Mouse (Mus musculus): ENCODE data around the gene Dnah5. TPM values are rescaled to one million over a fixed set of nuclear protein-coding genes. Genes with fewer than 3 reads are reported as not detected.

Dnah5 gene
- polyA plus RNA-seq, 1 experiment from 2014 or later = 0.09 TPM

- Histone ChIP-seq H3K27ac (no peak overlapping the region), H3K36me3 (no peaks in the 10 kb centered on the region), H3K4me1 (replicated peaks) (0 out of 2 replicates have a peak, but pooled peaks cover 2% of the 10 kb centered on the region), H3K27me3 (ENCODE audit: insufficient read depth, poor library complexity, severe bottlenecking) (no peaks in the 10 kb centered on the region), H3K4me3 (no peak overlapping the region), H3K9me3 (no peaks in the 10 kb centered on the region)
- 73% methylated on average over 11 of the region's 11 CpGs for WGBS
- DNase-seq (ENCODE audit: low spot score) = no peak
Measured at GRCm38 (mm10) chr15:28188361-28189011, 15.1 kb upstream of the Dnah5 start.

DNA sequence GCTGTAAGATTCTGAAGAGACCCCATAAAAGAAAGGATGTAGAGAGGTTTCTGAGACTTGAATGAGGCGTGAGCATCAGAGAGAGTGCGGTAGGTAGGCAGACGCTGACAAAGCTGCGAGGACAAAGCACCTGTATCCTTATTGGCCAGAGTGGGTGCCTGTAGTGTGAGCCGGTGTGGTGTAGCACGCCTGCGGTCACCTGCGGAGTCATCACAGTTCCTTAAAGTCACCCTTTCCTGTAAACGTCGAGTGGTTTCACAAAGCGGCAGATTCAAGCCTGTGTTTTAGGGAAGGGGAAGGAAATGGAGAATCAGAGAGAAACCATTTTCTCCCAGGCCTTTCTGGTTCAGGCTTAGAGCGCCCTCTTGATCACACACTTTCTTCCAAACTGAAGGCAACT, 13.9 kb upstream of the Dnah5 start:
- Histone ChIP-seq H3K4me3 (no peak overlapping the region), H3K27me3 (ENCODE audit: insufficient read depth, poor library complexity, severe bottlenecking) (no peaks in the 10 kb centered on the region), H3K9me3 (no peaks in the 10 kb centered on the region), H3K27ac (no peak overlapping the region), H3K36me3 (no peaks in the 10 kb centered on the region), H3K4me1 (replicated peaks) (0 out of 2 replicates have a peak, but pooled peaks cover 2% of the 10 kb centered on the region)
- 43% methylated on average over 12 of the region's 12 CpGs for WGBS
- DNase-seq (ENCODE audit: low spot score) = peak; percentile 3

GRCm38 (mm10) chr15:28198609-28199008, 4.9 kb upstream of the Dnah5 start:
- no peak for DNase-seq (ENCODE audit: low spot score)
- whole genome bisulfite sequencing = 68% methylated on average over 4 of the region's 4 CpGs
- H3K27ac ChIP-seq = no peak overlapping the region
- no peaks in the 10 kb centered on the region for H3K27me3 ChIP-seq (ENCODE audit: insufficient read depth, poor library complexity, severe bottlenecking)
- H3K9me3 ChIP-seq = no peaks in the 10 kb centered on the region
- no peaks in the 10 kb centered on the region for H3K36me3 ChIP-seq
- H3K4me1 ChIP-seq (replicated peaks) = peaks cover 8% of the 10 kb centered on the region; the same call in 1 of the 2 replicates
- H3K4me3 ChIP-seq = no peak overlapping the region

- no peak for DNase-seq (ENCODE audit: low spot score)
- Histone ChIP-seq H3K36me3 (no peaks in the 10 kb centered on the region), H3K9me3 (no peaks in the 10 kb centered on the region), H3K4me3 (no peak overlapping the region), H3K27me3 (ENCODE audit: insufficient read depth, poor library complexity, severe bottlenecking) (no peaks in the 10 kb centered on the region), H3K27ac (no peak overlapping the region), H3K4me1 (replicated peaks) (peaks cover 20% of the 10 kb centered on the region)
- WGBS = 87% methylated on average over 3 of the region's 3 CpGs
Measured at GRCm38 (mm10) chr15:28204626-28205025, 1.1 kb downstream of the Dnah5 start.

DNA sequence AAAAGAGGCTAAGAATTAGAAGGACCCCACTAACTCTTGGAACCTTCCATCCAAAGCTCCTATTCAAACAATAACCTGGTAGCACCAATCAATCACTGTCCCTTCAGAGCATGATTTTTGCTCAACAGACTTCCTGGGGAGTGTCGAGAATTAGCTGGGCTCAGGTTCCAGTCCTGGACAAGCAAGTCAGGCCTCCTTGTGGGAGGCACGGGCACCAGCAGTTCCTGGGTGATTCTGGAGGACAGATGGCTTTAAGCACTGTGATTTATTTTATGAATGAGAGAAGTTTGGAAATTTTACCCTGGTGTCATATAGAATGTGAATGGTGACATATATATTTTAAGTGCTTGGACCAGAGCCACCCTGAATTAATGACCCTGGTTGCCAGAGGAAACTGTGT, 4.0 kb downstream of the Dnah5 start:
- H3K4me1 ChIP-seq (replicated peaks) = peaks cover 20% of the 10 kb centered on the region
- no peak for DNase-seq (ENCODE audit: low spot score)
- no peak overlapping the region for H3K4me3 ChIP-seq
- no peaks in the 10 kb centered on the region for H3K27me3 ChIP-seq (ENCODE audit: insufficient read depth, poor library complexity, severe bottlenecking)
- H3K9me3 ChIP-seq = no peaks in the 10 kb centered on the region
- H3K36me3 ChIP-seq = no peaks in the 10 kb centered on the region
- no peak overlapping the region for H3K27ac ChIP-seq
- WGBS = 41% methylated on average over 2 of the region's 2 CpGs

- 92% methylated on average over 5 of the region's 5 CpGs for WGBS
- Histone ChIP-seq H3K4me1 (replicated peaks) (peaks cover 14% of the 10 kb centered on the region), H3K27me3 (ENCODE audit: insufficient read depth, poor library complexity, severe bottlenecking) (no peaks in the 10 kb centered on the region), H3K4me3 (no peak overlapping the region), H3K27ac (no peak overlapping the region), H3K36me3 (no peaks in the 10 kb centered on the region), H3K9me3 (no peaks in the 10 kb centered on the region)
- no peak for DNase-seq (ENCODE audit: low spot score)
Measured at GRCm38 (mm10) chr15:28213057-28213456, 9.5 kb downstream of the Dnah5 start.

- no peaks in the 10 kb centered on the region for H3K27me3 ChIP-seq (ENCODE audit: insufficient read depth, poor library complexity, severe bottlenecking)
- no peaks in the 10 kb centered on the region for H3K9me3 ChIP-seq
- peaks cover 8% of the 10 kb centered on the region; the same call in 1 of the 2 replicates for H3K4me1 ChIP-seq (replicated peaks)
- H3K4me3 ChIP-seq = no peak overlapping the region
- no peaks in the 10 kb centered on the region for H3K36me3 ChIP-seq
- H3K27ac ChIP-seq = peak overlapping the region; percentile 1; the same call in 1 of the 2 replicates
- 40% methylated on average over 8 of the region's 8 CpGs for WGBS
- peak; percentile 5 for DNase-seq (ENCODE audit: low spot score)
Measured at GRCm38 (mm10) chr15:28216358-28216757, 12.8 kb downstream of the Dnah5 start.

- DNase-seq (ENCODE audit: low spot score) = no peak
- no peaks in the 10 kb centered on the region for H3K27me3 ChIP-seq (ENCODE audit: insufficient read depth, poor library complexity, severe bottlenecking)
- WGBS = 54% methylated on average over 3 of the region's 3 CpGs
- H3K4me1 ChIP-seq (replicated peaks) = no peaks in the 10 kb centered on the region
- no peaks in the 10 kb centered on the region for H3K36me3 ChIP-seq
- no peaks in the 10 kb centered on the region for H3K9me3 ChIP-seq
- no peak overlapping the region for H3K27ac ChIP-seq
- no peak overlapping the region for H3K4me3 ChIP-seq
Measured at GRCm38 (mm10) chr15:28227316-28227715, 23.8 kb downstream of the Dnah5 start.

- H3K4me3 ChIP-seq = no peak overlapping the region
- DNase-seq (ENCODE audit: low spot score) = no peak
- WGBS = 88% methylated on average over 1 of the region's 1 CpGs
- H3K36me3 ChIP-seq = no peaks in the 10 kb centered on the region
- no peaks in the 10 kb centered on the region for H3K27me3 ChIP-seq (ENCODE audit: insufficient read depth, poor library complexity, severe bottlenecking)
- no peak overlapping the region for H3K27ac ChIP-seq
- no peaks in the 10 kb centered on the region for H3K4me1 ChIP-seq (replicated peaks)
- no peaks in the 10 kb centered on the region for H3K9me3 ChIP-seq
Measured at GRCm38 (mm10) chr15:28260250-28260649, 56.7 kb downstream of the Dnah5 start.

DNA sequence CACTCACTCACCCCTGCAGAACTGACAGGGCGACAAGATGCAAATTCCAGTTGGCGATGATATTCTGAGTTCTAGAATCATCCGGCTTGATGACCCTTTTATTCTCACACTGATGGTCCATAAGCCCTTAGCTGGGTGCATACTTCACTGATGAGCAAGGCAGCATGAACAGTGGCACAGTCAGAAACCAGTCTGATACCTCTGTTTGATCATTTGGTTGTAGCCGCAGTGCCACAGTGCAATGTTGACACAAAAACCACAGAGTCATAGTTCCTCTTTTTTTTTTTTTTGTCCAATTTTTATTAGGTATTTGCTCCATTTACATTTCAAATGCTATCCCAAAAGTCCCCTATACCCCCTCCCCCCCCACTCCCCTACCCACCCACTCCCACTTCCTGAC, 95.9 kb downstream of the Dnah5 start:
- Histone ChIP-seq H3K27me3 (ENCODE audit: insufficient read depth, poor library complexity, severe bottlenecking) (no peaks in the 10 kb centered on the region), H3K4me3 (no peak overlapping the region), H3K36me3 (no peaks in the 10 kb centered on the region), H3K27ac (no peak overlapping the region), H3K4me1 (replicated peaks) (no peaks in the 10 kb centered on the region), H3K9me3 (no peaks in the 10 kb centered on the region)
- no peak for DNase-seq (ENCODE audit: low spot score)
- WGBS = 90% methylated on average over 4 of the region's 4 CpGs

- DNase-seq (ENCODE audit: low spot score) = no peak
- WGBS = 61% methylated on average over 8 of the region's 8 CpGs
- H3K4me1 ChIP-seq (replicated peaks) = no peaks in the 10 kb centered on the region
Measured at GRCm38 (mm10) chr15:28307131-28307530, 103.6 kb downstream of the Dnah5 start.

DNA sequence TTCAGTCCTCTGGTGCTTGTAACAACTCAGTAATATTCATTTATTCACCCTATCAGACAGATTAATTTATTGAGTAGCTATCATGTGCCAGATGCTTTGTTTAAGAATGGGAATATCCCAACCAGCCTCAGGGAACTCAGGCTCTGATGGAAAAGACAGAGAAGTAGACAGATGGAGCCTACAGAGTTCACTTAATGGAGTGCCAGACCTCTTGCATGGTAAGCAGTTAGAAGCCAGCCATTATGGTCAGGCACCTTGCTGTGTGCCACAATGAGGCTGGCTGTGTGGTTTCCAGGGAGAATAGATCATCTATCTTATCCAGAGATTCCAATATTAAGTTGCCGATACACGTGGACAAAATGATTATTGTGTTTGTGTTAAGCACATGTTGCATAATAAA, 104.3 kb downstream of the Dnah5 start:
- WGBS = 62% methylated on average over 2 of the region's 2 CpGs
- Histone ChIP-seq H3K36me3 (no peaks in the 10 kb centered on the region), H3K9me3 (no peaks in the 10 kb centered on the region), H3K4me3 (no peak overlapping the region), H3K4me1 (replicated peaks) (no peaks in the 10 kb centered on the region), H3K27me3 (ENCODE audit: insufficient read depth, poor library complexity, severe bottlenecking) (no peaks in the 10 kb centered on the region), H3K27ac (no peak overlapping the region)
- DNase-seq (ENCODE audit: low spot score) = no peak

More at GRCm38 (mm10) chr15:28307131-28307530, 103.6 kb downstream of the Dnah5 start:
- no peak overlapping the region for H3K27ac ChIP-seq
- H3K27me3 ChIP-seq (ENCODE audit: insufficient read depth, poor library complexity, severe bottlenecking) = no peaks in the 10 kb centered on the region
- H3K4me3 ChIP-seq = no peak overlapping the region
- H3K9me3 ChIP-seq = no peaks in the 10 kb centered on the region
- no peaks in the 10 kb centered on the region for H3K36me3 ChIP-seq

- no peaks in the 10 kb centered on the region for H3K9me3 ChIP-seq
- no peaks in the 10 kb centered on the region for H3K4me1 ChIP-seq (replicated peaks)
- no peak overlapping the region for H3K4me3 ChIP-seq
- no peaks in the 10 kb centered on the region for H3K27me3 ChIP-seq (ENCODE audit: insufficient read depth, poor library complexity, severe bottlenecking)
- H3K36me3 ChIP-seq = no peaks in the 10 kb centered on the region
- DNase-seq (ENCODE audit: low spot score) = no peak
- WGBS = 87% methylated on average over 4 of the region's 4 CpGs
- H3K27ac ChIP-seq = no peak overlapping the region
Measured at GRCm38 (mm10) chr15:28310516-28310915, 107.0 kb downstream of the Dnah5 start.

DNA sequence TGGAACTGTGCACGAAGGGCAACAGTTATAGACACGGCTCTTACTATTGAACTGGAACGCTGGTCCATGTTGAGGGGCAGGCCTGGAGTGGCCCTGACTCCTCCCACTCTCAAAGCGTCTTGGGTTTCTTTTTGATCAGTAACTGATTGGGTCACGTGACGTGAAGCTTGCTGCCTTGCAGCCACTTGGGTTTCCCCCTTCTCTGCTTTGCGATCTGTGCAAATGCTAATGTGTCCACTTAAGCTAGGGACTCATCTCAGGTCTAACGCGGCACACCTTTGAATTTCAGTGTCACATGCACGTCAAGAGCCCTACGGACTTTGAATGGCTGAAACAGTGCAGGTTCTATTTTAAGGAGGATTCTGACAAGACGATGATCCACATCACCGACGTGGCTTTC, 109.9 kb downstream of the Dnah5 start:
- H3K4me1 ChIP-seq (replicated peaks) = no peaks in the 10 kb centered on the region
- WGBS = 81% methylated on average over 14 of the region's 14 CpGs
- H3K9me3 ChIP-seq = no peaks in the 10 kb centered on the region
- no peak overlapping the region for H3K27ac ChIP-seq
- no peaks in the 10 kb centered on the region for H3K36me3 ChIP-seq
- DNase-seq (ENCODE audit: low spot score) = no peak
- H3K4me3 ChIP-seq = no peak overlapping the region
- H3K27me3 ChIP-seq (ENCODE audit: insufficient read depth, poor library complexity, severe bottlenecking) = no peaks in the 10 kb centered on the region
